Mouse (Mus musculus): ENCODE measurements at regions not wholly inside any gene's neighbourhood (a gene's known extent, or its start where the extent isn't known, plus 50 kb on each side); places are given as distances from the start of the nearest gene placed in this dataset.

GRCm38 (mm10) chr13:51962676-51963075 lies 116.2 kb downstream of the Gadd45g start:
- Histone ChIP-seq H3K9ac (no peak overlapping the region), H3K27ac (no peak overlapping the region), H3K4me3 (replicated peaks) (no peak overlapping the region), H3K4me2 (no peak overlapping the region), H3K4me1 (peaks cover 5% of the 10 kb centered on the region; the same call in 1 of the 2 replicates), H3K27me3 (no peaks in the 10 kb centered on the region), H3K36me3 (replicated peaks) (no peaks in the 10 kb centered on the region), H3K9me3 (no peaks in the 10 kb centered on the region)
- ATAC-seq (ENCODE audit: low FRiP score): no peak
- WGBS: 77% methylated on average over 5 of the region's 5 CpGs

- H3K27me3 ChIP-seq: no peaks in the 10 kb centered on the region
- no peaks in the 10 kb centered on the region for H3K36me3 ChIP-seq (replicated peaks)
- no peak for ATAC-seq (ENCODE audit: low FRiP score)
- H3K4me3 ChIP-seq (replicated peaks): no peak overlapping the region
- H3K9me3 ChIP-seq: no peaks in the 10 kb centered on the region
- WGBS: 73% methylated on average over 6 of the region's 6 CpGs
- H3K9ac ChIP-seq: no peak overlapping the region
- no peak overlapping the region for H3K27ac ChIP-seq
- H3K4me2 ChIP-seq: no peak overlapping the region
- peaks cover 5% of the 10 kb centered on the region; the same call in 1 of the 2 replicates for H3K4me1 ChIP-seq
Observed at GRCm38 (mm10) chr13:51963966-51964365, 117.5 kb downstream of the Gadd45g start.

GRCm38 (mm10) chr13:51964416-51964815 lies 117.9 kb downstream of the Gadd45g start:
- H3K4me1 ChIP-seq: peaks cover 5% of the 10 kb centered on the region; the same call in 1 of the 2 replicates
- H3K27me3 ChIP-seq: 0 out of 2 replicates have a peak, but pooled peaks cover 2% of the 10 kb centered on the region
- no peak overlapping the region for H3K27ac ChIP-seq
- 43% methylated on average over 6 of the region's 6 CpGs for WGBS
- ATAC-seq (ENCODE audit: low FRiP score): no peak
- no peaks in the 10 kb centered on the region for H3K36me3 ChIP-seq (replicated peaks)
- H3K4me3 ChIP-seq (replicated peaks): no peak overlapping the region
- no peaks in the 10 kb centered on the region for H3K9me3 ChIP-seq
- H3K4me2 ChIP-seq: no peak overlapping the region
- no peak overlapping the region for H3K9ac ChIP-seq

GRCm38 (mm10) chr13:51964921-51965320 lies 118.4 kb downstream of the Gadd45g start:
- Histone ChIP-seq H3K4me2 (no peak overlapping the region), H3K9me3 (no peaks in the 10 kb centered on the region), H3K27ac (no peak overlapping the region), H3K36me3 (replicated peaks) (no peaks in the 10 kb centered on the region), H3K4me3 (replicated peaks) (no peak overlapping the region), H3K4me1 (peaks cover 5% of the 10 kb centered on the region; the same call in 1 of the 2 replicates), H3K9ac (no peak overlapping the region), H3K27me3 (0 out of 2 replicates have a peak, but pooled peaks cover 5% of the 10 kb centered on the region)
- no peak for ATAC-seq (ENCODE audit: low FRiP score)
- WGBS: 68% methylated on average over 2 of the region's 2 CpGs

GRCm38 (mm10) chr13:51968103-51968502 lies 121.6 kb downstream of the Gadd45g start:
- H3K9me3 ChIP-seq: no peaks in the 10 kb centered on the region
- H3K4me3 ChIP-seq (replicated peaks): no peak overlapping the region
- H3K27me3 ChIP-seq: peaks cover 9% of the 10 kb centered on the region; the same call in 1 of the 2 replicates
- H3K4me2 ChIP-seq: no peak overlapping the region
- no peak for ATAC-seq (ENCODE audit: low FRiP score)
- no peak overlapping the region for H3K27ac ChIP-seq
- H3K9ac ChIP-seq: no peak overlapping the region
- 86% methylated on average over 6 of the region's 6 CpGs for WGBS
- peaks cover 10% of the 10 kb centered on the region; the same call in 1 of the 2 replicates for H3K4me1 ChIP-seq
- no peaks in the 10 kb centered on the region for H3K36me3 ChIP-seq (replicated peaks)

- Histone ChIP-seq H3K4me1 (peaks cover 17% of the 10 kb centered on the region), H3K4me3 (replicated peaks) (no peak overlapping the region), H3K9me3 (no peaks in the 10 kb centered on the region), H3K9ac (no peak overlapping the region), H3K27ac (no peak overlapping the region), H3K36me3 (replicated peaks) (no peaks in the 10 kb centered on the region), H3K4me2 (no peak overlapping the region), H3K27me3 (peaks cover 9% of the 10 kb centered on the region; the same call in 1 of the 2 replicates)
- WGBS: 84% methylated on average over 9 of the region's 9 CpGs
- ATAC-seq (ENCODE audit: low FRiP score): no peak
Observed at GRCm38 (mm10) chr13:51968796-51969195, 122.3 kb downstream of the Gadd45g start.

GRCm38 (mm10) chr13:51970051-51970450 lies 123.6 kb downstream of the Gadd45g start:
- no peak for ATAC-seq (ENCODE audit: low FRiP score)
- H3K27me3 ChIP-seq: peaks cover 9% of the 10 kb centered on the region; the same call in 1 of the 2 replicates
- no peak overlapping the region for H3K4me3 ChIP-seq (replicated peaks)
- no peak overlapping the region for H3K27ac ChIP-seq
- no peaks in the 10 kb centered on the region for H3K9me3 ChIP-seq
- no peaks in the 10 kb centered on the region for H3K36me3 ChIP-seq (replicated peaks)
- H3K9ac ChIP-seq: no peak overlapping the region
- WGBS: 96% methylated on average over 10 of the region's 11 CpGs
- H3K4me1 ChIP-seq: peaks cover 12% of the 10 kb centered on the region; the same call in 1 of the 2 replicates
- no peak overlapping the region for H3K4me2 ChIP-seq

- 80% methylated on average over 12 of the region's 12 CpGs for WGBS
- peaks cover 23% of the 10 kb centered on the region for H3K4me1 ChIP-seq
Observed at GRCm38 (mm10) chr13:51972656-51973310, 126.3 kb downstream of the Gadd45g start.

GRCm38 (mm10) chr13:51973461-51973860 lies 127.0 kb downstream of the Gadd45g start:
- Histone ChIP-seq H3K27me3 (peaks cover 9% of the 10 kb centered on the region; the same call in 1 of the 2 replicates), H3K4me3 (replicated peaks) (no peak overlapping the region), H3K27ac (no peak overlapping the region), H3K9ac (no peak overlapping the region), H3K4me1 (peaks cover 23% of the 10 kb centered on the region), H3K36me3 (replicated peaks) (no peaks in the 10 kb centered on the region), H3K9me3 (peaks cover 9% of the 10 kb centered on the region; the same call in 1 of the 2 replicates), H3K4me2 (no peak overlapping the region)
- 83% methylated on average over 10 of the region's 10 CpGs for WGBS
- no peak for ATAC-seq (ENCODE audit: low FRiP score)

More at GRCm38 (mm10) chr13:51972656-51973310, 126.3 kb downstream of the Gadd45g start:
- H3K36me3 ChIP-seq (replicated peaks): no peaks in the 10 kb centered on the region
- no peak overlapping the region for H3K4me2 ChIP-seq
- peaks cover 9% of the 10 kb centered on the region; the same call in 1 of the 2 replicates for H3K27me3 ChIP-seq
- H3K9ac ChIP-seq: no peak overlapping the region
- H3K27ac ChIP-seq: no peak overlapping the region
- ATAC-seq (ENCODE audit: low FRiP score): no peak
- H3K9me3 ChIP-seq: peaks cover 8% of the 10 kb centered on the region; the same call in 1 of the 2 replicates
- H3K4me3 ChIP-seq (replicated peaks): no peak overlapping the region

- no peak overlapping the region for H3K4me2 ChIP-seq
- H3K9ac ChIP-seq: no peak overlapping the region
- no peak for ATAC-seq (ENCODE audit: low FRiP score)
- H3K4me3 ChIP-seq (replicated peaks): no peak overlapping the region
- no peaks in the 10 kb centered on the region for H3K36me3 ChIP-seq (replicated peaks)
- 89% methylated on average over 6 of the region's 6 CpGs for WGBS
- H3K9me3 ChIP-seq: peaks cover 9% of the 10 kb centered on the region; the same call in 1 of the 2 replicates
- peaks cover 9% of the 10 kb centered on the region; the same call in 1 of the 2 replicates for H3K27me3 ChIP-seq
- H3K4me1 ChIP-seq: peaks cover 23% of the 10 kb centered on the region
- H3K27ac ChIP-seq: no peak overlapping the region
Observed at GRCm38 (mm10) chr13:51974101-51974500, 127.6 kb downstream of the Gadd45g start.

- Histone ChIP-seq H3K4me2 (no peak overlapping the region), H3K36me3 (replicated peaks) (no peaks in the 10 kb centered on the region), H3K9me3 (peaks cover 9% of the 10 kb centered on the region; the same call in 1 of the 2 replicates), H3K9ac (no peak overlapping the region), H3K4me3 (replicated peaks) (no peak overlapping the region), H3K27me3 (peaks cover 4% of the 10 kb centered on the region; the same call in 1 of the 2 replicates), H3K27ac (0 out of 2 replicates have a peak overlapping the region, but pooled peaks have one; percentile 13), H3K4me1 (peaks cover 23% of the 10 kb centered on the region)
- WGBS: 79% methylated on average over 10 of the region's 10 CpGs
- ATAC-seq (ENCODE audit: low FRiP score): no peak
Observed at GRCm38 (mm10) chr13:51975330-51975729, 128.9 kb downstream of the Gadd45g start.

GRCm38 (mm10) chr13:51975801-51976601 lies 129.5 kb downstream of the Gadd45g start:
- H3K9ac ChIP-seq: no peak overlapping the region
- H3K27ac ChIP-seq: 0 out of 2 replicates have a peak overlapping the region, but pooled peaks have one; percentile 13
- peak; percentile 14; the same call in 1 of the 2 replicates for ATAC-seq (ENCODE audit: low FRiP score)
- 61% methylated on average over 7 of the region's 7 CpGs for WGBS
- H3K4me2 ChIP-seq: no peak overlapping the region
- peaks cover 4% of the 10 kb centered on the region; the same call in 1 of the 2 replicates for H3K27me3 ChIP-seq
- H3K4me1 ChIP-seq: peaks cover 23% of the 10 kb centered on the region
- H3K36me3 ChIP-seq (replicated peaks): no peaks in the 10 kb centered on the region
- peaks cover 9% of the 10 kb centered on the region; the same call in 1 of the 2 replicates for H3K9me3 ChIP-seq
- no peak overlapping the region for H3K4me3 ChIP-seq (replicated peaks)
